Mouse (Mus musculus) stomach, postnatal 0 days (tissue): ENCODE measurements at regions not wholly inside any gene's neighbourhood (a gene's known extent, or its start where the extent isn't known, plus 50 kb on each side); places are given as distances from the start of the nearest gene placed in this dataset.

Source experiments
- CTCF ChIP-seq: IDR thresholded peaks from 2 replicates; pipeline ENCODE4 v1.5.1; 2016; ENCODE audit warnings: antibody characterized with exemption, low read depth, mild to moderate bottlenecking, moderate library complexity
- EP300 ChIP-seq: optimal IDR thresholded peaks from 2 replicates; pipeline ENCODE3; 2016; ENCODE audit warnings: antibody characterized with exemption

GRCm38 (mm10) chr3:5879113-5879512 is 128.5 kb downstream of the Gm8797 start:
- TF ChIP-seq CTCF = no peak
- TF ChIP-seq EP300 = no peak
